Mouse (Mus musculus) liver, embryonic 14.5 days (tissue): ENCODE measurements around the gene Rin2.

Experiments used
- CTCF ChIP-seq: IDR thresholded peaks from 2 replicates; pipeline ENCODE4 v1.5.1; 2016; ENCODE audit warnings: antibody characterized with exemption, low read depth, control low read depth
- EP300 ChIP-seq: IDR thresholded peaks from 2 replicates; pipeline ENCODE4 v1.6.1; 2016; ENCODE audit warnings: antibody characterized with exemption, low read depth

DNA sequence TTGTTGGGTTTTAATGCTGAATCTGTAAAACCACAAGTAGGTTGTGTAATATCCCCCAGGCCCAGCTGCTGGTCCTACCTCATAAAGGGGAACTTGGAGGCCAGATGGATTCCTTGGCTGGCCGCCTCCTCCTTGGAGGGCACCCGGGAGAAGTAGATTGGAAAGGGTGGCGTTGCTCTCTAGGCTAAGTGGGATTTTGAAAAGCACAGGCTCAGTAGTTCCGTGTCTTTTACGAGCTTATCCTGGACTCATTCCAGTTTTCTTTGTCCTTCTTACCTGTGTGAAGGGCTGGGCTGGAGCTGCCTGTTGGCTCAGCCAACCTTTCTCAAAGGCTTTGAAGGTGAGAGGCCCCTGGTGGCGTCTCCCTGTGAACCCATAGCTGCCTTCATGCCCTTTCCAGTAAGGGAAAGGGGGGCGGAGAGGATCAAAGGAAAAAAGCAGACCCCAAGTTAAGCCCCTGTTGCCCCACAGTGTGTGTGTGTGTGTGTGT, 184.5 kb downstream of the Rin2 start:
- TF ChIP-seq CTCF = no peak
- TF ChIP-seq EP300 = no peak
